Mouse (Mus musculus): ENCODE results near the gene Bglap.

Bglap gene

GRCm38 (mm10) chr3:88350732-88351131 is 33.5 kb downstream of the Bglap start:
- no peak for DNase-seq (ENCODE audit: low read depth, low spot score)

- DNase-seq (ENCODE audit: low read depth, low spot score): no peak
These were observed 45.3 kb downstream of the Bglap start for GRCm38 (mm10) chr3:88339006-88339405.

- no peak for DNase-seq (ENCODE audit: low read depth, low spot score)
These were observed 45.9 kb downstream of the Bglap start for GRCm38 (mm10) chr3:88338316-88338715.

- DNase-seq (ENCODE audit: low read depth, low spot score): peak; percentile 61
These were observed 46.8 kb downstream of the Bglap start for GRCm38 (mm10) chr3:88337367-88338020.

GRCm38 (mm10) chr3:88336058-88337013 is 47.9 kb downstream of the Bglap start, which contains the start of the genes Tmem79 and Smg5:
Tmem79 (minus strand) TSS chr3:88336148.
Smg5 (plus strand) TSS chr3:88336260.
- DNase-seq (ENCODE audit: low read depth, low spot score): peak; percentile 98

- DNase-seq (ENCODE audit: low read depth, low spot score): no peak
These were observed 48.7 kb downstream of the Bglap start for GRCm38 (mm10) chr3:88335436-88336053.

GRCm38 (mm10) chr3:88334902-88335435 is 49.3 kb downstream of the Bglap start:
- peak; percentile 27 for DNase-seq (ENCODE audit: low read depth, low spot score)

- peak; percentile 72 for DNase-seq (ENCODE audit: low read depth, low spot score)
These were observed 50.1 kb downstream of the Bglap start for GRCm38 (mm10) chr3:88334029-88334658.
